8 mouse cellular contexts compared by ENCODE assay signal in genomic region chr12:82225751-82226228, GRCm38 (mm10). TPM values are rescaled to one million over a fixed set of nuclear protein-coding genes. Genes with fewer than 3 reads are reported as not detected.
DNase-seq lines count a peak whose midpoint lies in the region; ATAC-seq and TF ChIP-seq lines count a peak whose summit lies in the region.

No protein-coding gene starts in this region.

- peak overlapping the region; percentile 59; the same call in 1 of the 2 replicates for H3K27ac ChIP-seq in gastrocnemius, adult 2 months
- H3K27ac ChIP-seq in heart, embryonic 14.5 days (replicated peaks in 1 of 2; ENCODE audit: control insufficient read depth in 1 of 2, insufficient read depth in 1 of 2, low read depth in 2 of 2, low read length in 2 of 2), result 0 out of 4 replicates have a peak overlapping the region, but pooled peaks of 1 of the 2 experiments have one; percentile 11

- H3K4me1 ChIP-seq in heart, embryonic 14.5 days (ENCODE audit: control insufficient read depth in 2 of 2, insufficient read depth in 2 of 2, low read length in 2 of 2), result peaks cover 14 to 39% of the 10 kb centered on the region in 2 experiments

- H3K9me3 ChIP-seq in heart, embryonic 14.5 days (ENCODE audit: control insufficient read depth, low read length), result no peaks in the 10 kb centered on the region

- H3K4me2 ChIP-seq in heart, embryonic 14.5 days (ENCODE audit: low read length), result no peak overlapping the region

- no peaks in the 10 kb centered on the region for H3K36me3 ChIP-seq in heart, embryonic 14.5 days (ENCODE audit: control insufficient read depth, insufficient read depth, low read length)

- WGBS in heart, embryonic 14.5 days, result 31% methylated on average over 4 of the region's 4 CpGs

- no peak for TF ChIP-seq CTCF in gastrocnemius, adult 2 months (IDR thresholded peaks at IDR 0.05)

- intact Hi-C loops in gastrocnemius, adult 2 months (cut with DNase I), result no loop called here
- intact Hi-C loops in gastrocnemius, postnatal 14 days (cut with DNase I; ENCODE audit: low total_unique reads), result no loop called here

- H3K9ac ChIP-seq in heart, embryonic 14.5 days (ENCODE audit: low read length), result no peak overlapping the region

- no peaks in the 10 kb centered on the region for H3K27me3 ChIP-seq in heart, embryonic 14.5 days (ENCODE audit: control insufficient read depth, insufficient read depth, low read length)

- no peak overlapping the region for H3K4me3 ChIP-seq in gastrocnemius, adult 2 months
- no peak overlapping the region for H3K4me3 ChIP-seq in heart, embryonic 14.5 days (ENCODE audit: control insufficient read depth in 1 of 2, insufficient read depth in 1 of 2, low read depth in 1 of 2, low read length in 2 of 2)

- DNase-seq in gastrocnemius, adult 2 months, result no peak
- DNase-seq in gastrocnemius, postnatal 14 days, result no peak
- peak; percentile 44 for DNase-seq in CD4-positive, CD25-positive, alpha-beta regulatory T cell, adult 2 months (ENCODE audit: low read depth, low spot score)
- DNase-seq in lung, postnatal 4 days, result peak; percentile 57 to 76
- DNase-seq in adrenal gland, adult 2 months, result no peak
- no peak for DNase-seq in cerebellum, postnatal 25 days
- no peak for DNase-seq in adrenal gland, postnatal 36 days

- 0 out of 2 replicates have a peak, but pooled peaks have one; percentile 31 for ATAC-seq in heart, embryonic 14.5 days (ENCODE audit: insufficient number of reproducible peaks, insufficient read depth, low FRiP score, low read depth)

RNA-seq across cellular contexts. Expression of gene Sipa1l1, which starts 56.7 kb away (rescaled TPM):
- total RNA-seq in gastrocnemius, adult 2 months (2021), result 10 to 100 TPM in 1 of 2 experiments, 1 to 10 TPM in 1; 7.4 to 10.6 TPM
- total RNA-seq in gastrocnemius, postnatal 14 days (2021), result 10 to 100 TPM; 12.5 to 12.7 TPM
- polyA plus RNA-seq in heart, embryonic 14.5 days (2014; fragmentation: Nextera tagmentation; extraction: Ambion mirVana), result 25.6 and 25.7 TPM in 2 replicates
- 10 to 100 TPM; 25.1 to 29.7 TPM for total RNA-seq in adrenal gland, adult 2 months (2021)
- polyA plus RNA-seq in adrenal gland, adult 2 months (2012; rRNA removed), result 9.1 and 9.7 TPM in 2 replicates
- 10 to 100 TPM; 24.3 to 26.9 TPM for total RNA-seq in adrenal gland, postnatal 36 days (2021)

Comparison
In these comparisons a context has a peak if more than half of its experiments do, and no peak if none do; other contexts are left out.
1. DNase-seq: peak in CD4-positive, CD25-positive, alpha-beta regulatory T cell, adult 2 months (single experiment) and lung, postnatal 4 days (2 of 2); none in gastrocnemius, adult 2 months (single experiment), gastrocnemius, postnatal 14 days (single experiment), adrenal gland, adult 2 months (single experiment), cerebellum, postnatal 25 days (0 of 2) and adrenal gland, postnatal 36 days (0 of 2).